Mouse (Mus musculus) erythroblast, embryonic 14.5 days (primary cell): Measurements from ENCODE around the gene Asf1a. TPM values are rescaled to one million over a fixed set of nuclear protein-coding genes. Genes with fewer than 3 reads are reported as not detected.

Experiments
- H3K27me3 ChIP-seq: 2 replicates; pipeline ENCODE4 v1.6.1; 2012; ENCODE audit warnings: inconsistent platforms; ENCODE audit not compliant: control insufficient read depth
- H3K36me3 ChIP-seq: 2 replicates; pipeline ENCODE4 v1.6.1; 2012; ENCODE audit warnings: mild to moderate bottlenecking, inconsistent platforms; ENCODE audit not compliant: control insufficient read depth
- H3K4me1 ChIP-seq: 2 replicates; pipeline ENCODE4 v1.6.1; 2012; ENCODE audit warnings: inconsistent platforms; ENCODE audit not compliant: control insufficient read depth
- H3K4me3 ChIP-seq: replicated peaks from 2 replicates; pipeline ENCODE3; 2012; ENCODE audit warnings: moderate library complexity, mild to moderate bottlenecking, inconsistent platforms
- H3K9me3 ChIP-seq: 2 replicates; pipeline ENCODE4 v1.6.1; 2012; ENCODE audit warnings: low read length, inconsistent platforms, mixed read lengths; ENCODE audit not compliant: control insufficient read depth
- GATA1 ChIP-seq: IDR thresholded peaks from 2 replicates; pipeline ENCODE4 v1.6.1; 2012; ENCODE audit warnings: low read length, inconsistent platforms, mixed read lengths
- TAL1 ChIP-seq: IDR thresholded peaks from 3 replicates; pipeline ENCODE4 v1.6.1; 2012; ENCODE audit warnings: low read length, inconsistent platforms, mixed read lengths
- polyA plus RNA-seq: library from polyadenylated mRNA; stranded (reverse); fragments of >175 nt; gene quantifications from 2 replicates; pipeline ENCODE4 v1.2.3, GENCODE M21; 2012

The Asf1a gene
- 1.2 and 1.9 TPM in 2 replicates for polyA plus RNA-seq

DNA sequence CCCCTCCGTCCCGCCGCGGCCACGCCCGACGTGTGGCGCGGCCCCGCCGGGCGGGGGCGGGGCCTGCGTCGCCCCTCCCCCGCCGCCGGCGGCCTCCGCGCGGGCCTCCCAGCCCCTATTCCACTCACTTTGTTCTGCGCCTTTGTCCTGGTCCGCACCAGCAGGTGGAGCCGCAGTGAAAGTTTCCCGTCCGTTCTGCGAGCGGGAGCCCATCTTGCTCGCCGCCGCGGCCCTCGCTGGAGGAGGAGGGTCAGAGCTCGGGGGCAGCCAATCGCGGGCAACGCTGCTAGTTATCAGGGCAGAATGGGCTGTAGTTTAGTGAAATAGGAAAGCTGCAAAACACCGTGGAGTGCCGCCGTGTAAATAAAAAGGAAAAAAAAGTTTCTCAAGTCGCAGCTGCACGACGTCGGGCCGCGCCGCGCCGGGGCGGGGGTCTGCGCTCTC lies at the start of gene Asf1a:
Gene Asf1a, plus strand, starts transcription at position 81 of the 444 bp plus-strand sequence.
- Histone ChIP-seq H3K36me3 (peaks cover 30% of the 10 kb centered on the region), H3K4me1 (peaks cover 41% of the 10 kb centered on the region), H3K4me3 (peak within 1 kb of the TSS; percentile 87), H3K27me3 (no peaks in the 10 kb centered on the region), H3K9me3 (no peaks in the 10 kb centered on the region)
- no peak for TF ChIP-seq TAL1
- 0 out of 2 replicates have a peak, but pooled peaks have one; percentile 13 for TF ChIP-seq GATA1

DNA sequence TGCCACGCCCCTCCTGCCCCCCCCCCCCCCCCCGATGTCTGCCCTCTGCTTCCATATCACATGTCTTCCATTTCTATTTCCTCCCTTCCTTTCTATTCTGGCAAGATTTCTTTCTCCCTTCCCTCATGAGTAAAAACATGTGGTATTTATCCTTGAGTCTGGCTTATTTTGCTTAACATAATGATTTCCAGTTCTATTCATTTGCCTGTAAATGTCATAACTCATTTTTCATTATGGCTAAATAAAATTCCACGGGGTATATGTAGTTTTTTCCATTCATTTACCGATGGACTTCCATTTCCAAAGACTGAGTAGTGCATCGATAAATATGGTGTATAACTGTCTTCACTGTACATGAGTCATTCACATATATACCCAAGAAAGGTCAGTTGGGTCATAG lies 34.6 kb upstream of the Asf1a start:
- Histone ChIP-seq H3K9me3 (no peaks in the 10 kb centered on the region), H3K36me3 (no peaks in the 10 kb centered on the region; the same call in 1 of the 2 replicates), H3K27me3 (no peaks in the 10 kb centered on the region), H3K4me3 (no peak overlapping the region), H3K4me1 (no peaks in the 10 kb centered on the region)
- no peak for TF ChIP-seq GATA1
- no peak for TF ChIP-seq TAL1

DNA sequence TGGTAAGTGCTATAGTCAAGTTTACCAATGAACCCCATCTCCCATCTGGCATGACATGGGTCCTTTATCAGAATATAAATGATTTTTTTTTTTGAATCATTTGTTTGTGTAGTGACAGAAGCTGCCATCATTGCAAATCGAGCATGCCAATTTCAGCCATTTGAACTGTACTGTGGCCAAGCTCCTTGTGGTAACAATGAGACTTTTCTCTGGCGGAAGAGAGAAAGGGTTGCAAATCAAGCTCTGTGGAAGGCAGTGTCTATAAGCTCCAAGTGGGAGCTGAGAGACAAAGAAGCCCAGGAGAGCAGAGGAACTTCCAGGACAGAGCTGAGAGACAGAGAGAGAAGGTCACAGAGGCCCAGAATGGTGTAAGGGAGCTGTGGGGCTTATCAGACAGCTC lies 31.0 kb upstream of the Asf1a start:
- Histone ChIP-seq H3K4me1 (no peaks in the 10 kb centered on the region), H3K27me3 (no peaks in the 10 kb centered on the region), H3K4me3 (no peak overlapping the region), H3K9me3 (no peaks in the 10 kb centered on the region), H3K36me3 (no peaks in the 10 kb centered on the region; the same call in 1 of the 2 replicates)
- TF ChIP-seq GATA1 (no peak), TAL1 (no peak)

DNA sequence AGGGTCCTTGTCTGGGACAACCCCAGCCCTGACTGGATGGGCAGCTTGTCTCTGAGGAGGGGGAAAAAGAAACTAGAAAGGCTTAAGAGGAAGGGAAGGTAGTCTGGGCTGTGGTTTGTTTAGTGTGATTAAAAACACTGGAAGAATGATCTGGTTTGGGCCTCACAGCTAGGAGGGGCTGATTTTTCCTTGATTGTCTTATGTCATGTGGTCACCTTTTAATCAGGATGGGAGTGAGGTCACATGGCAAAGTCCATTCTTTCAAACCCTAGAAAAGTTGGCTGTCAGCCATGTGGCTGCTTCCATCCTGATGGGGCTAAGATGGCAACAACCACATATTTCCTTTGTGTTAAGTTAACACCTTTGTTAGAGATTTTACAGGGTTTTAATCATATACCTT lies 28.0 kb upstream of the Asf1a start:
- Histone ChIP-seq H3K4me3 (no peak overlapping the region), H3K9me3 (no peaks in the 10 kb centered on the region), H3K27me3 (no peaks in the 10 kb centered on the region), H3K4me1 (no peaks in the 10 kb centered on the region), H3K36me3 (no peaks in the 10 kb centered on the region)
- TF ChIP-seq GATA1 (no peak), TAL1 (no peak)

DNA sequence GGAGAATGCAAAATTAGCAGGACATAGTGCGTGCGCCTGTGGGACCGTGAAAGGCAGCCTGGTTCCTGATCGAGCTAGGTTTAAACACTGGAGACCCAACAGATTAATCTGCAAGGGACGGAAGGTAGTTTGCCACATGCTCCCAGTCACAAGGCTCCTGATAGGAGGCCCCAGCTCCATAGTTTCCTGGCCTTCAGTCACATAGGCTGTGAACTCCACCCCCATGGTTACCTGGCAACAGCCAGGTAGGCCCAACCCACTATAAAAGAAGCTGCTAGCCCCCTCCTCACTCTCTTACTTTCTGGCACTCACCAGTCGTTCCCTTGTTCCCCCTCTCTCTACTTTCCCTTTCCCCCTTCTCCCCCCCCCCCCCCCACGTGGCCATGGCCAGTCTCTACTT lies 16.4 kb upstream of the Asf1a start:
- no peak overlapping the region for H3K4me3 ChIP-seq

DNA sequence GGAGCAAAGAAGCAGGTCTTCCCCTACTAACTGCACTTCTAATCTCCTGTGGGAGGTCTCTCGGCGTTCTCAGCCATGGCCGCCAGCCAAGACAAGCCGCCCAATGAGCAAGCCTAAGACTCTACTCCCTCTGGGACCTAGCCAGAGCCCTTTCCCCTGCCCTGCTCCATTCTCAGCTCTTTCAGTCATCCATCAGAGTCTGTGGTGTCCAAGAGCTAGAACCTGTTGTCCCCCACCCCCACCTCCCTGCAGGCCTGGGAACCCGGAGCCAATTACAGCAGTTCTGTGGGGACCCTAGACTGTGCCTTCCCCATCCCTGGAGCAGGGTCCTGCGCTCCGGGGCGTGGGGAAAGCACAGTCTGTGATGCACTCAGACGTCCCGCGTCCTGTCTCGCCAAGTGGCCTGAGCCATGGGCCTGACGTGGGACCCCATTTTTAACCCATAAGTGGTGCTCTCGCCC lies 15.9 kb upstream of the Asf1a start:
- Histone ChIP-seq H3K4me3 (peak overlapping the region; percentile 37), H3K9me3 (no peaks in the 10 kb centered on the region), H3K4me1 (peaks cover 7% of the 10 kb centered on the region), H3K36me3 (no peaks in the 10 kb centered on the region), H3K27me3 (no peaks in the 10 kb centered on the region)
- TF ChIP-seq GATA1 = no peak
- no peak for TF ChIP-seq TAL1

More for the DNA sequence above, 16.4 kb upstream of the Asf1a start:
- TF ChIP-seq TAL1 (no peak), GATA1 (no peak)
- Histone ChIP-seq H3K27me3 (no peaks in the 10 kb centered on the region), H3K4me1 (peaks cover 7% of the 10 kb centered on the region), H3K9me3 (no peaks in the 10 kb centered on the region), H3K36me3 (no peaks in the 10 kb centered on the region)

DNA sequence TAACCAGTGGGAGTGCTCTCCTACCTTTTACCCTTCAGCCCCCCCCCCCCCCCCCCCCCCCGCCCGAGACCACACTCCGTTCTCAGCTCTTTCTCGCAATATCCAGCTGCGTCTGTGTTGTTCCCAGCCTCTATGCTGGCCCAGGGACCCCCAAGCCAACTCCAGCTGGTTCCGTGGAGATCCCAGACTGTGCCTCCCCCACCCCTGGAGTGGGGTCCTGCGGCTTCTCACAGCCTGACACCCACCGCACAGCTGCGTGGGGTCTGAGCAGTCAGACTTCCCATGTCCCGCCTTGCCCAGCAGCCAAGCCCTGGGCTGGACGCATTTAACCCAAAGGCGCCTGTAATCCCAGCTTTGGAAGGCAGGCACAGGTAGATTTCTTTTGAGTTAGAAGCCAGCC lies 15.5 kb upstream of the Asf1a start:
- TF ChIP-seq TAL1 = no peak
- TF ChIP-seq GATA1 = no peak
- peak overlapping the region; percentile 37 for H3K4me3 ChIP-seq
- no peaks in the 10 kb centered on the region for H3K9me3 ChIP-seq
- H3K36me3 ChIP-seq = no peaks in the 10 kb centered on the region
- peaks cover 7% of the 10 kb centered on the region for H3K4me1 ChIP-seq
- H3K27me3 ChIP-seq = no peaks in the 10 kb centered on the region

DNA sequence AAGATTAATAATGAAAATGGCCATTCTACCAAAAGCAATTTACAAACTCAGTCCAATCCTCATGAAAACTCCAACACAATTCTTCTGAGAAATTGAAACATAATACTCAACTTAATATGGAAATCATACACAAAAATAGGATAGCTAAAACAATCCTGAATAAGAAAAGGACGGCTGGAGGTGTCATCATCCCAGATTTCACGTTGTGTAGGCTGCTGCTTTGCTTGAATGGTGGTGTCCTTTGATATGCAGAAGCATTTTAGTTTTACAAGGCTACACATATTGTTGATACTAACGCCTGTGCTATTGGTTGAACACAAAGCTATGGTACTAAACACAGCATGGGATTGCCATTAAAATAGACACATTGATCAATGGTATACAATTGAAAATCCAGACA lies 10.8 kb upstream of the Asf1a start:
- Histone ChIP-seq H3K9me3 (no peaks in the 10 kb centered on the region), H3K36me3 (peaks cover 6% of the 10 kb centered on the region)

DNA sequence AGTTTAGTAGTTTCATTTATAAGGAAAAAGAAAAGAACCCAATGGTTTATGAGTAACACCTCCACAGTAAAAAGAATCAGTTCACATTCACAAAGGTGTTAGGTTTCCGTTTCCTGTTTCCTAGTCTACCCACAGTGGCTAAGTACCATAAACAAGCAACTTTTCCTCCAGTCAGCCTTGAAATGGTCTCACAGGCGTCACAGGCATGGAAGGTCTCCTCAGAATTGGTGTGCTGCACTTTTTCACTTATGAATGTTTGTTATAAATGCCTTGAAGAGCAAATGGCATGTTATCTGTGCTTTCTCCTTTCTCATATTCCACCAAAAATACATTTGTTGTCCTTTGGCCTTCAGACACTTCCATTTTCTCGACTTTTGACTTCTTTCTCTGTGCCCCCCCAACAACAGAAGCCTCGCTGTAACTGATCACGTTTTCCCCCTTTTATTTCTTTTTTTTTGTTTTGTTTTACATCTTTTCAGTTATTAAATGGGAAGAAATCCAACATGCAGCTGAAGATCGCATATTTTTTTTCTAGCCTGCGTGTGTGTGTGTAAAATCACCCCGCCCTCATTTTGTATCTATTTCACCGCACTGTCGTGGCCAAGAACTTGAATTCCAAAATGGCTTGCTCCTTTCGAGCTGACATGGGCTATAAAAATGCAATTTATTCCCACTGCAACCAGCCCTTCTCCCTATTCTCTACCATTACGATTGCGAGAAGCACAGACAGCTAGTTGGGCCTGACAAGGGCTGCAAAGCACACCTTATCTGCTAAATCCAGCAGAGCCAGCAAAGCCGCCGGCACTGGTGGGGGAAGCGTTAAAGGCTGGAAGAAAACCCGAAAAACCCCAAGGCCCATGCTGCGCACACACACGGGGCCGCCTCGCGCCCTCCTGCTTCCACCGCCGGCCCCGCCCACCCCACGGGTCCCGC lies 547 bp upstream of the Asf1a start:
- H3K36me3 ChIP-seq = peaks cover 24% of the 10 kb centered on the region
- peaks cover 39% of the 10 kb centered on the region for H3K4me1 ChIP-seq
- TF ChIP-seq TAL1 = no peak
- no peak for TF ChIP-seq GATA1
- no peaks in the 10 kb centered on the region for H3K9me3 ChIP-seq
- peak overlapping the region; percentile 87 for H3K4me3 ChIP-seq
- no peaks in the 10 kb centered on the region for H3K27me3 ChIP-seq

More for the DNA sequence above, 10.8 kb upstream of the Asf1a start:
- Histone ChIP-seq H3K27me3 (no peaks in the 10 kb centered on the region), H3K4me1 (peaks cover under 1% of the 10 kb centered on the region), H3K4me3 (no peak overlapping the region)
- TF ChIP-seq TAL1 (no peak), GATA1 (no peak)
